Mouse (Mus musculus) heart, postnatal 0 days (tissue): ENCODE results near the gene Pex14.

Experiments used
- CTCF ChIP-seq: IDR thresholded peaks from 2 replicates; pipeline ENCODE4 v1.5.1; 2016; ENCODE audit warnings: antibody characterized with exemption, control low read depth, low read depth
- EP300 ChIP-seq: IDR thresholded peaks from 2 replicates; pipeline ENCODE4 v1.6.1; 2016; ENCODE audit warnings: antibody characterized with exemption, low read depth

DNA sequence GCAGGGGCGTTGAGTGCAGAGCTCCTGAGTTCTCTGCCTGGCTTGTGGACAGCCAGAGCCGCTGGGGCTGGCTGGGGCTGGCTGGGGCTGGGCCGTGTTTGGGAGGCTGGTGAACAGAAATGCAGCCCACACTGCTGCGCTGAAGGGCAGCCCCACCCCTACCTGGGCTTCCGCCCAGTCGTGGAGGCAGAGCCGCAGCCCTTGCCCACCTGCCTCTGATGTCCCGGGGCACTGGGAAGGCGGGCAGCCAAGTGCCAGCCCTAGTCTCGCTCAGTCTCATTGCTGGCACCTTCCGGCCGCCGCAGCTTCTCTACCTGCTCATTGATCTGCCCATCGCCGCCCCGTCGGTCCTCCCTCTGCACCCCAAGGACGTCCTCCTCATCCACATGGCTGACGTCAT, 138.6 kb downstream of the Pex14 start:
- no peak for TF ChIP-seq CTCF
- TF ChIP-seq EP300: no peak
